8 mouse cellular contexts compared by ENCODE assay signal in genomic region chr11:23255427-23256193, GRCm38 (mm10). TPM values are rescaled to one million over a fixed set of nuclear protein-coding genes. Genes with fewer than 3 reads are reported as not detected.
DNase-seq lines count a peak whose midpoint lies in the region; ATAC-seq and TF ChIP-seq lines count a peak whose summit lies in the region.

Gene Xpo1 (plus strand): TSS chr11:23256041.

- H3K4me2 ChIP-seq in embryonic facial prominence, embryonic 13.5 days, result peak within 1 kb of the TSS; percentile 88
- peak within 1 kb of the TSS; percentile 86 for H3K4me2 ChIP-seq in limb, embryonic 12.5 days
- H3K4me2 ChIP-seq in midbrain, embryonic 15.5 days, result peak within 1 kb of the TSS; percentile 75

- no peaks in the 10 kb centered on the region for H3K36me3 ChIP-seq in embryonic facial prominence, embryonic 13.5 days
- no peaks in the 10 kb centered on the region for H3K36me3 ChIP-seq in kidney, adult 2 months (ENCODE audit: control insufficient read depth, insufficient read depth, low read length)
- H3K36me3 ChIP-seq in limb, embryonic 12.5 days, result no peaks in the 10 kb centered on the region
- H3K36me3 ChIP-seq in midbrain, embryonic 15.5 days (replicated peaks), result no peaks in the 10 kb centered on the region
- no peaks in the 10 kb centered on the region for H3K36me3 ChIP-seq in spleen, adult 2 months (ENCODE audit: control insufficient read depth, insufficient read depth, low read length)

- under 1% methylated on average over 55 of the region's 60 CpGs for WGBS in embryonic facial prominence, embryonic 13.5 days
- under 1% methylated on average over 59 of the region's 60 CpGs for WGBS in kidney, adult 2 months
- 1% methylated on average over 59 of the region's 60 CpGs for WGBS in limb, embryonic 12.5 days
- WGBS in midbrain, embryonic 15.5 days, result 0% methylated on average over 59 of the region's 60 CpGs
- WGBS in spleen, adult 2 months, result under 1% methylated on average over 56 of the region's 60 CpGs

- no peaks in the 10 kb centered on the region for H3K9me3 ChIP-seq in embryonic facial prominence, embryonic 13.5 days
- H3K9me3 ChIP-seq in limb, embryonic 12.5 days, result no peaks in the 10 kb centered on the region
- H3K9me3 ChIP-seq in midbrain, embryonic 15.5 days, result no peaks in the 10 kb centered on the region

- peak; percentile 100 for DNase-seq in 3134 (ENCODE audit: extremely low read depth, insufficient read length, low spot score)
- DNase-seq in adrenal gland, postnatal 36 days, result peak; percentile 100
- peak; percentile 100 for DNase-seq in heart, adult 18-20 months
- DNase-seq in kidney, adult 2 months, result peak; percentile 100
- DNase-seq in spleen, adult 2 months (ENCODE audit: low read depth in 1 of 2, low spot score in 2 of 2), result peak; percentile 98 to 99

- peak within 1 kb of the TSS; percentile 100 for H3K9ac ChIP-seq in embryonic facial prominence, embryonic 13.5 days
- peak within 1 kb of the TSS; percentile 100 for H3K9ac ChIP-seq in limb, embryonic 12.5 days (replicated peaks)
- peak within 1 kb of the TSS; percentile 91 for H3K9ac ChIP-seq in midbrain, embryonic 15.5 days

- peak within 1 kb of the TSS; percentile 100 for H3K27ac ChIP-seq in embryonic facial prominence, embryonic 13.5 days
- H3K27ac ChIP-seq in kidney, adult 2 months (ENCODE audit: insufficient read depth, low read depth, low read length), result peak within 1 kb of the TSS; percentile 82
- peak within 1 kb of the TSS; percentile 100 for H3K27ac ChIP-seq in limb, embryonic 12.5 days
- H3K27ac ChIP-seq in midbrain, embryonic 15.5 days, result peak within 1 kb of the TSS; percentile 100
- H3K27ac ChIP-seq in spleen, adult 2 months (ENCODE audit: insufficient read depth, low read length), result peak within 1 kb of the TSS; percentile 98

- peak; percentile 89 for TF ChIP-seq POLR2A in kidney, adult 2 months (IDR thresholded peaks at IDR 0.05; ENCODE audit: low read depth, low read length)
- peak; percentile 68 for TF ChIP-seq POLR2A in spleen, adult 2 months (IDR thresholded peaks at IDR 0.05; ENCODE audit: low read depth, low read length)

- peak within 1 kb of the TSS; percentile 97 for H3K4me3 ChIP-seq in embryonic facial prominence, embryonic 13.5 days
- H3K4me3 ChIP-seq in kidney, adult 2 months (ENCODE audit: insufficient read depth, low read depth, low read length), result peak within 1 kb of the TSS; percentile 87
- peak within 1 kb of the TSS; percentile 94 for H3K4me3 ChIP-seq in limb, embryonic 12.5 days (replicated peaks)
- H3K4me3 ChIP-seq in midbrain, embryonic 15.5 days, result peak within 1 kb of the TSS; percentile 98
- peak within 1 kb of the TSS; percentile 100 for H3K4me3 ChIP-seq in spleen, adult 2 months (ENCODE audit: extremely low read depth, insufficient read depth, insufficient read length)

- H3K4me1 ChIP-seq in embryonic facial prominence, embryonic 13.5 days, result peaks cover 25% of the 10 kb centered on the region
- peaks cover 5% of the 10 kb centered on the region; the same call in 1 of the 2 replicates for H3K4me1 ChIP-seq in kidney, adult 2 months (ENCODE audit: control insufficient read depth, insufficient read depth, low read length)
- H3K4me1 ChIP-seq in limb, embryonic 12.5 days (replicated peaks), result peaks cover 11% of the 10 kb centered on the region
- peaks cover 23% of the 10 kb centered on the region for H3K4me1 ChIP-seq in midbrain, embryonic 15.5 days
- peaks cover 4% of the 10 kb centered on the region; the same call in 1 of the 2 replicates for H3K4me1 ChIP-seq in spleen, adult 2 months (ENCODE audit: control insufficient read depth, insufficient read depth, insufficient read length)

- TF ChIP-seq CTCF in kidney, adult 2 months (conservative IDR thresholded peaks at IDR 0.05; ENCODE audit: insufficient read depth, insufficient read length, low read depth, low read length), result peak; percentile 63
- peak; percentile 23; the same call in 1 of the 2 replicates for TF ChIP-seq CTCF in spleen, adult 2 months (IDR thresholded peaks at IDR 0.05; ENCODE audit: extremely low read depth, insufficient read depth, insufficient read length, insufficient replicate concordance)

- peak; percentile 99 for ATAC-seq in embryonic facial prominence, embryonic 13.5 days (ENCODE audit: insufficient number of reproducible peaks, insufficient read depth, low FRiP score, low TSS enrichment, low read depth)
- ATAC-seq in limb, embryonic 12.5 days (ENCODE audit: insufficient number of reproducible peaks, insufficient read depth, low FRiP score, low TSS enrichment, low read depth), result peak; percentile 99
- peak; percentile 98 for ATAC-seq in midbrain, embryonic 15.5 days (replicated peaks)

- no peaks in the 10 kb centered on the region for H3K27me3 ChIP-seq in embryonic facial prominence, embryonic 13.5 days
- H3K27me3 ChIP-seq in kidney, adult 2 months (replicated peaks; ENCODE audit: control insufficient read depth, insufficient read depth, low read length), result no peaks in the 10 kb centered on the region
- H3K27me3 ChIP-seq in limb, embryonic 12.5 days, result no peaks in the 10 kb centered on the region
- H3K27me3 ChIP-seq in midbrain, embryonic 15.5 days (replicated peaks), result no peaks in the 10 kb centered on the region
- no peaks in the 10 kb centered on the region for H3K27me3 ChIP-seq in spleen, adult 2 months (ENCODE audit: control insufficient read depth, insufficient read depth, low read length)

RNA-seq across cellular contexts. Expression of gene Xpo1, which starts in this region (rescaled TPM):
- total RNA-seq in adrenal gland, postnatal 36 days (2021), result 10 to 100 TPM; 66.4 to 76.3 TPM
- 105 and 111 TPM in 2 replicates for polyA plus RNA-seq in embryonic facial prominence, embryonic 13.5 days (2015; fragmentation: Nextera tagmentation; extraction: Ambion mirVana)
- 10 to 100 TPM; 36.0 to 40.6 TPM for total RNA-seq in heart, adult 18-20 months (2021)
- 3.5 and 5.3 TPM in 2 replicates for polyA plus RNA-seq in kidney, adult 2 months (2012; rRNA removed)
- 187 and 190 TPM in 2 replicates for polyA plus RNA-seq in limb, embryonic 12.5 days (2016; fragmentation: Nextera tagmentation; extraction: Ambion mirVana)
- polyA plus RNA-seq in midbrain, embryonic 15.5 days (2015; fragmentation: Nextera tagmentation; extraction: Ambion mirVana), result 72.9 and 77.7 TPM in 2 replicates
- polyA plus RNA-seq in spleen, adult 2 months (2012; rRNA removed), result 3.9 and 4.5 TPM in 2 replicates

Comparison
In these comparisons a context has a peak if more than half of its experiments do, and no peak if none do; other contexts are left out.
1. Peak in every context shown above with its lines: DNase-seq, ATAC-seq, H3K4me3 ChIP-seq and H3K27ac ChIP-seq.
2. RNA of gene Xpo1 (polyA plus RNA-seq): 187 to 190 TPM in limb, embryonic 12.5 days, 105 to 111 TPM in embryonic facial prominence, embryonic 13.5 days and 72.9 to 77.7 TPM in midbrain, embryonic 15.5 days; 3.5 to 5.3 TPM in kidney, adult 2 months and 3.9 to 4.5 TPM in spleen, adult 2 months; every median in the first group is over 10 times any median in the second.